Mouse (Mus musculus) right cerebral cortex, postnatal 14 days (tissue): ENCODE results near the gene Jdp2.

Source experiments
- DNase-seq: peaks from one replicate; pipeline ENCODE4 v3.0.0; 2022

Jdp2 gene

GRCm38 (mm10) chr12:85602153-85602552, 3.3 kb downstream of the Jdp2 start:
- DNase-seq, result no peak

GRCm38 (mm10) chr12:85602811-85603210, 4.0 kb downstream of the Jdp2 start:
- no peak for DNase-seq

- DNase-seq, result no peak
Observed at GRCm38 (mm10) chr12:85603767-85604166, 4.9 kb downstream of the Jdp2 start.

- DNase-seq, result no peak
Observed at GRCm38 (mm10) chr12:85604301-85604998, 5.6 kb downstream of the Jdp2 start.

GRCm38 (mm10) chr12:85607519-85608449, 9.0 kb downstream of the Jdp2 start:
- peak; percentile 22 for DNase-seq

GRCm38 (mm10) chr12:85610167-85610566, 11.3 kb downstream of the Jdp2 start:
- DNase-seq, result no peak

GRCm38 (mm10) chr12:85614090-85614489, 15.3 kb downstream of the Jdp2 start:
- no peak for DNase-seq

- no peak for DNase-seq
Observed at GRCm38 (mm10) chr12:85615486-85615885, 16.7 kb downstream of the Jdp2 start.

- no peak for DNase-seq
Observed at GRCm38 (mm10) chr12:85617885-85618284, 19.1 kb downstream of the Jdp2 start.

GRCm38 (mm10) chr12:85618430-85618829, 19.6 kb downstream of the Jdp2 start:
- DNase-seq, result no peak

- DNase-seq, result no peak
Observed at GRCm38 (mm10) chr12:85619283-85619897, 20.6 kb downstream of the Jdp2 start.

GRCm38 (mm10) chr12:85619898-85620443, 21.1 kb downstream of the Jdp2 start:
- DNase-seq, result no peak

- DNase-seq, result no peak
Observed at GRCm38 (mm10) chr12:85621027-85621426, 22.2 kb downstream of the Jdp2 start.

GRCm38 (mm10) chr12:85621673-85622072, 22.8 kb downstream of the Jdp2 start:
- DNase-seq, result no peak

- DNase-seq, result no peak
Observed at GRCm38 (mm10) chr12:85623711-85624110, 24.9 kb downstream of the Jdp2 start.

GRCm38 (mm10) chr12:85624652-85625051, 25.8 kb downstream of the Jdp2 start:
- DNase-seq, result no peak

- DNase-seq, result no peak
Observed at GRCm38 (mm10) chr12:85625852-85626251, 27.0 kb downstream of the Jdp2 start.

GRCm38 (mm10) chr12:85629661-85630481, 31.0 kb downstream of the Jdp2 start:
- no peak for DNase-seq

GRCm38 (mm10) chr12:85631196-85631595, 32.4 kb downstream of the Jdp2 start:
- DNase-seq, result no peak

- DNase-seq, result no peak
Observed at GRCm38 (mm10) chr12:85632321-85632720, 33.5 kb downstream of the Jdp2 start.

GRCm38 (mm10) chr12:85637932-85638331, 39.1 kb downstream of the Jdp2 start:
- no peak for DNase-seq
